Mouse (Mus musculus) spleen, adult 2 months (tissue): ENCODE data around the gene Ap1b1.
A peak's percentile ranks its signal among the peaks of the same experiment; 100 is the strongest.

Experiments used
- CTCF ChIP-seq: fragments of 200-500 bp; IDR thresholded peaks from 2 replicates; pipeline ENCODE4 v1.5.1; 2011; ENCODE audit warnings: mild to moderate bottlenecking, inconsistent platforms; ENCODE audit not compliant: insufficient read depth, insufficient read length, insufficient replicate concordance; ENCODE audit errors: extremely low read depth
- POLR2A ChIP-seq: fragments of 200-500 bp; IDR thresholded peaks from 2 replicates; pipeline ENCODE4 v1.6.1; 2011; ENCODE audit warnings: low read depth, low read length, inconsistent platforms

- TF ChIP-seq POLR2A (no peak), CTCF (peak; percentile 42; the same call in 1 of the 2 replicates)
Observed at GRCm38 (mm10) chr11:5015720-5016119, 29.1 kb downstream of the Ap1b1 start.
